Mouse (Mus musculus): ENCODE data around the gene Cpne4.

Gene Cpne4

DNA sequence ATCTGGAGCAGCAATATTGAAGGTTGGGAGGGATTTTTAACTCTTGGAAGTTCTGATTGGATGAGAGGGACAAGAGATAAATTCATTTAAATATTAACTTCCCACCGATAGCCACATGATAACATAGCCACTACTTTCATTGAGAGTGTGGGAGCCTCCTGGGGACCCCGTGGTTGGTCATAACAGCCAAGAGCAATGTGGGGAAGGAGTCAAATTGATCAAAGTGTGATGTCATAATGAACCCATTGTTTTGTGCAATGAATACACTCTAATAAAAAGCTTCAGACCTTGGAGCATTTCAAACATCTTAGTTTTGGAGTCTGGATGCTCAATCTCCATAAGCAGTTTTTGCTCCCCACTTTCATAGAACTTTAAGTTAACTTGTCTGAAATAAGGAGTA is at the start of gene Cpne4:
Gene Cpne4 (plus strand): TSS at position 301 of the 400 bp plus-strand sequence.
- no peak for DNase-seq

DNA sequence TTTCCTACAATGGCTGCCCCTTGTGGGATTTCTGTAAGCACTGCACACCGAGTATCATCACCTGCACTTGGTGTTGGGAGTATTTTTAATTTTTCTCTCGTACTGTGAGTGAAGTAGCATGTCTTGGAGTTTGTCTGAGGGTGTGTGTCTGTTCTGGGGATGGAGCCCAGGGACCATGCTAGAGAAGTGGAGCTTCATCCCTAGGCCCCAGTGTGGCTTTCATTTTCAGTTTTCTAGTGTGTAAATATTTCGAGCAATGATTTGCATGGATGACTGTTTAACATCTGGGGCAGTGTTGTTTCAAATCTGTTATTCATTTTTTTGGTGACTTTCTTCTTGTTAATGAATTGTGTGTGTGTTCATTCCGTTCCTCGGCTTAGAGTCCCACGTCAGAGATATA is 31.9 kb upstream of the Cpne4 start:
- no peak for DNase-seq

DNA sequence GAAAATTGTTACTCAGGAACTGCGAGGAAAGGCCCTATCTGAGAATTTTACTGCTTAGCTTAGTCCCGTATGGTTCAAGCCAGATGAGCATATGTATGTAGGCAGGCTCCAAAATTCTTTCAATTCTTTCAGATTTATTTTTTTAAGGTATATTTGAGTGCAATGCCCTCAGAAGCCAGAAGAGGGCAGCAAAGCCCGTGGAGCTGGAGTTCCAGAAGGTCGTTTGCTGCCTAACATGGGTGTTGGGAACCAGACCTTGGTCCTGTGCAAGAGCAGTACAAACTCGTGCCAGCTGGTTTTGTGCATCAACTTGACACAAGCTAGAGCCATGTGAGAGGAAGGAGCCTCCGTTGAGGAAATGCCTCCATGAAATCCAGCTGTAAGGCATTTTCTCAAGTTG is 11.6 kb upstream of the Cpne4 start:
- no peak for DNase-seq

DNA sequence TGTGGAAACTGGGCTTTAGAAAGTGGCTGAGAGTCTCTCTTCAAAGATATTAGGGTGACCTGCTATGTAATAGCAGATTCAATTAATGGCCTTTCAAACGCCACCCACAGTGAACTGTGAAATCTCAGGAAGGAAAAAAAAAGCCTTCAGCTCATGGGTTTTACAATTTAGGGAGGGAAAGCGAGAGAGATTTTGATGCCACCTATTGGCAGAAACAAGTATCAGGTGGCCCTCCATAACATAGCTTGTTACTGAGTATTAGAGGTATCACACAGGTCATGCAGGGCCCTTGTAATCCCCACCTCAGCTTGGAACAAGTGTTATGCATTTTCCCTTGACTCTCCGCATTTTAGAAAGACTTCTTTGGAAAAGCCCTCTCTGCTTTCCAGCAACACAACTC is 18.7 kb downstream of the Cpne4 start:
- no peak for DNase-seq

DNA sequence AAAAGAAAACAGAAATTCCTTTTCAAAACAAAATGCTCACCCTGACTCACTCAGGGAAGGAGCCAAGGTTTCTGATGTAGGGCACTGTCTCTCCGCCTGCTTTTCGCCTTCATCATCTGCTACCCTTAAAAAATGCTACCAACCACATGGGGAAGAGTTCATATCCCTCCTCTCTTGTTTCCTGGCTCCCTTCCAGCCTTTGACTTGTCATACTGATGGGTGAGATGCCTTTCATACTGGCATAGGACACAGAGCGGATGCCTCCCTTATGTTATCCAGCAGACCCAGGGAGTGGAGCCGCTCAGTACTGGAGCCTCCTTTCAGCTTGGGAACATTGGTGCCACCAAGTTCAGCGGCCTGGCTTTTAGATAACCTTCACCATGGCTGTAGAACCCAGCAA is 19.4 kb downstream of the Cpne4 start:
- peak; percentile 72 for DNase-seq

DNA sequence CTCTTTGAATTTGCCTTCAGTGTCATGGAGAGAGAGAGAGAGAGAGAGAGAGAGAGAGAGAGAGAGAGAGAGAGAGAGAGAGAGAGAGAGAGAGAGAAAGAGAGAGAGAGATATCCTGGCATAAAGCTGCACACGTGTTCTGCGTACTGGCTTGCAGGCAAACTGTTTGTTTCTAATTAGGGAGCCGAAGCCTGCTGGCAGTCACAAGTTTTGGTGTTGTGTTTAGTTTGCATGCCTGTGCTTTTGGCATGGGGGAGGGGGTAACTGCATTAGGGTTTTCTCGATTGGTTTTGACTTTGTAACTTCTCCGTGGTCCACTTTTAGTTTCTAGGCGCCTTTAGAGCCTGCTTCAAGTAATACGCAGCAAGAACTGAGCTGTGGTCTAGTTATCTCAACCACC is 20.0 kb downstream of the Cpne4 start:
- DNase-seq = peak; percentile 61

DNA sequence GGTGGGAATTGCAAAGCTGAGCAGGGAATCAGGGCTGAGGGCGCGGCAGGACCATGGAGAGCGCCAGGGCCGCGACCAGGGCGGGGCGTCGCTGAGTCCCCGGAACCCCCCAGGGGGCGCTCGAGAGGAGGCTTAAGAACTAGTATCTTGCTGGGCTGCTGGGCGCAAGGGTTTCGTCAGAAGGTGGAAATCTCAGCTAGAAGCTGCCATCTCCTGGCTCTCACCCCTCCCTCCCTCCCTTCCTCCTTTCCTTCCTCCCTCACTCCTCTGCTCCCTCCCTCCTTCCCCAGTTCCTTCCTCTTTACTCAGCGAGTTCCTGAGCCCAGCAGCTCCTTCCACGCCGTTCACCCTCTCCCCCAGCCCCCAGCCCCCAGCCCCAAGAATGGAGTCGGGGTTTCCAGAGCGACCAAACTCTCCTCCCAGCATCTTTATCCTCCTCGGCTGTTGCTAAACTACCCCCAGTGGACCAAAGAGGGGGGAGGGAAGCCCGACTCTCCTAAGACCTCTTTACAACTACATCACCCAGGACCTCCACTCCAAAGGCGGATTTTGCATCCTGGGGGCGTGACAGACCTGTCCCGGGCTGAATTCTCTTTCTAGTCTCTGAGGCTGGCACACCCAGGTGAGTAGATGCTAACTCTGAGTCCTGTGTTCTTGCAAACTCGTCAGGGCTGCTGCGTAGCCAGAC is 22.5 kb downstream of the Cpne4 start:
- peak; percentile 56 for DNase-seq

DNA sequence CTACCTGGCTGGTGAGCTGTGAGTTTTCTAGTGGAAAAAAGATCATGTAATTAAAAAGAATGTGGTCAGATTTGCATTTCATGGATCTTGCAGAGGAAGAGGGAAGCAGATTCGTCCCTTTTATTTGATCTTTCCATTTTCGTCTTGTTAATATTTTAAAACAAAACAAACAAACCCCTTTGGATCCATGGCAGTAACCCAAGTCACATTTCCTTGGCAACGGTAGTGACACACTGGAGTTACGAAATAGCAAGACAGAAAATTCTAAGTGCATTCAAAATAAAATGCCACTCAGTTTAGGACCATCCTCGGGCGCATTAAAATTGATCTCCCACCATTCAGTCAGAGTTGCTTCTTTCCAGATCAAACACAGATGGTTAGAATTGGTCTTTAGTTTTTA is 25.8 kb downstream of the Cpne4 start:
- DNase-seq = peak; percentile 32

DNA sequence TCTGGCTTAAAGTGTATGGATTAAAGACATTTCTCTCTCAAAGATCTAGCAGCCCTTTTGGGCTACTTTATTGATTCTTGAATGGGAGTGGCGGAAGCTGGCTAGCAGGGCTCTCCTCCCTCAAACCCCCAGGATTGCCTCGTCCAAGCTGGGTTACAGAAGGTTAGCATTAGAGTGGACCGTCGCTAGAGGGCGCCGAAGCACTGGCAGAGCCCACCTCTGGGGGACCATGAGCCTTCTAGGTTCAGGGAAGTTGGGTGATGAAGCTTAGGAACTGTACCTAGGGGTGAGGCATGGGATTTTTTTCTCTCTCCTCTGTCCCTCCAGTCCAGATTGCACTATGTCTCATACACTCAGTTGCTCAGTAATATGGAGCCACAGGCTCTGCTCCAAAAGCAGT is 27.4 kb downstream of the Cpne4 start:
- peak; percentile 22 for DNase-seq

DNA sequence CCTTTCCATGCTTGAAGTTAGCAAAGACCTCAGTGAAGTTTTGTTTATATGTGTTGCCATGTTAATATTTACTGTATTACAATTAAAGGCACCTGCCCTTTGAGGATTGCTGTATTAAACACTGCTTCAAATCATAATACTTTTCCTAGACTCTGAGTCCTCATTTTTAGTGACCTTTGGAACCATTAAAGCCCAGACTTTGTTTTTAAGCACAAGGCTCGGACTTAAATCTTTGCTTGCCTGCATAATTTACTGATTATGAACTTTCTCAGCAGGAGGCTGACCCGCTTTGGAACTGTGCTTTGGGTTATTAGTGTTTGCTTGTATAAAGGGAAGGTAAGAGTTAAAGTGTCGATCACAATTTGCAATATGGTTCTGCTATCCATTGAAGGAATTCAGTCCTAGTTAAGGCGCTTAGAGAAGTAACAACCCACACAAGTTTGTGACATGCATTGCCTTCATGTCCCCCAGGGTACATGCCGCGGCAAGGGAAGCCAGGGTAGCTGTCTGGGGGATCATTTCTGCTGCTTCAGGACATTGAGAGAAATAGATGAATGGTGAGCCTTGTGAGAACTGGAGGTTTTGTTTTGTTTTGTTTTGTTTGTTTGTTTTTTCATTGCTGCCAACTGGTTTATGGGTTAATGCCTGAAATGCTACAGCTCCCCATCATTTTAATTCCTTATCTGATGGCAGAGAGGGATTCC is 35.0 kb downstream of the Cpne4 start:
- no peak for DNase-seq

DNA sequence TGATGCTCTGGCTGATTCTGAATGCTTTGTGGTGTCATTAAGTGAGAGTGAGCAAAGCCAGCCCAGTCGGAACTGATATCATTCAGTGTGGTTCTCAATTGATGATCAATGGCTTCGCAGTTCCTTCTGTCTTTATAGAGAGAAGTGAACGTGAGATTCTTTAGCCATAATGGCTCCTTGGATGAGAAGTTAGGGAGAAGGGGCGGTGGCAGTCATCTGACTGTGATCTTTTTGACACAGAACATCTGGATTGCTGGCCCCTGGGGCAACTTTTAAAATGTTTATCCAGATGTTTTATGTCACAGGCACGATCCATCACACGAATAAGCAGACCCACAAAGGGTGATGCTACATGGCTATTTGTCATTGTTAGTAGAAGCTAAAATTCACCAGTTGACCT is 35.6 kb downstream of the Cpne4 start:
- no peak for DNase-seq

DNA sequence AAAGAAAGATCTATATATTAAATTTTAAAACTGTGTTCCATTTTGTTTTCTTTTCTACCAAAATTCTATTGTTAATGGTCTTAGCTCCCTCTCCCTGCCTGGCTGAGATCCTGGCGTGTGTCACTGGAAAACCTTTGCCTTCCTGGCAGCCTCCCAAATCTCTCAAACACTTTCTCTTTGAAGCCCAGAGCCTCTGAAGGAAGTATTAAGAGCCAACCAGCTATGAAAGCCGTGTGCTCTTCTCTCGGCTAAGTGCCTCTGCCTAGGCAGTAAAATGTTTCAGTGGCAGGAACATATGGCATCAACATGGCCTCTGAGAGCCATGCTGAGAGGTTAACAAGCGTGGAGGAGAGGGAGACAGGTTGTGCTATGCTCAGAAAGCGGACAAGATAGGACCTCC is 47.5 kb downstream of the Cpne4 start:
- DNase-seq = no peak

DNA sequence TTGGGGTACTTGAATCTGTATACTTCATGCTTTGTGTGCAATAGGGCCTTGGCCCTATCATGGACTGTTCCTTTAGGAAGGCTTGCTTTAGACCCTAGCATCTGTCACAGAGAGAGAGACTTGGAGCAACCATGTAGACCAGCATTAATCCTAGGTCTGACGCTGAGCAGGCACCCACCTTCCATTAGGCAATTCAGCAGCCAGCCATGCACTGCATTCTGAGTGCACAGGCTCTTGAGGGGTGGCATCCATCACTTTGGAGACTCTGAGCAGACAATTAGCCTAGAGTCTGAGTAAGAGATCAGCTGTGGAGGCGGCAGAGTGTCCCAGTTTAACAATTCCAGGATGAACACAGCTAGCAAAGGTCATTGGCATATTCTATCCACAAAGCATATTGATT is 47.9 kb downstream of the Cpne4 start:
- no peak for DNase-seq

DNA sequence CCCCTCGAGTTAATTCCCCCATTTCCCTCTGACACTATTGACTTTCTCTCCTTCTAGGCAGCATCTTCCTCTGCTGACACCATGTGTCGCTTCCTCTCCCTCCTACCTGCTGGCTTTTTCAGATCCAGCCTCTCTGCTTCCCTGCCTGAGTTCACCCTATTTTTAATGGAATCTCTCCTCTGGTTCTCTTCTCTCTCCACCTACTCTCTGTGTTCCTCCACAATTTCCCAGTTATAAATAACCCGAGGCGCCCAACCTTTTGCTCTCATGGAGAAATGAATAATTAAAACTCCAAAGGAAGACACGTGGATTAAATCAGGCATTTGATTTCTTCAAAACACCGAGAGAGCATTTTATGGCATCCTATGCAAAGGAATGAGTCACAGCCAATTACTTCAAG is 65.4 kb downstream of the Cpne4 start:
- peak; percentile 14 for DNase-seq

DNA sequence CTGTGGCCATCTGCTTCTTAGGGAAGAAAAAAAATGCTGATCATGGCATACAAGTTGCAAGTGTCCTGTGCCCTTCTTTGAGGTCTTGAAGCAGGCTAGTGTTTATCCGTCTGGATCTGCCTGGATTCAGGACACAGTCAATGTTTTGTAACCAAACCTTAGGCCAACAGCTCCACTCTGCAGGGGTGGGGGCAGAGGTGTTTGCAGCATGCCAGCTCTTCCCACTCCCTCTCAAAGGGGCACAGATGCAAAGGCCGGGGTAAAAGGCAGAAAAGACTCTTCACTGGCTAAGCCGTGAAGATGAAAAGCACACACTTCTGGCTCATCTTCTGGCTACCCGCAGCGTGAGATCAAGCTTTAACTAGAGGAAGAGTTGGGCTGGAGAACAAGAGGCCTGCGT is 69.6 kb downstream of the Cpne4 start:
- no peak for DNase-seq

DNA sequence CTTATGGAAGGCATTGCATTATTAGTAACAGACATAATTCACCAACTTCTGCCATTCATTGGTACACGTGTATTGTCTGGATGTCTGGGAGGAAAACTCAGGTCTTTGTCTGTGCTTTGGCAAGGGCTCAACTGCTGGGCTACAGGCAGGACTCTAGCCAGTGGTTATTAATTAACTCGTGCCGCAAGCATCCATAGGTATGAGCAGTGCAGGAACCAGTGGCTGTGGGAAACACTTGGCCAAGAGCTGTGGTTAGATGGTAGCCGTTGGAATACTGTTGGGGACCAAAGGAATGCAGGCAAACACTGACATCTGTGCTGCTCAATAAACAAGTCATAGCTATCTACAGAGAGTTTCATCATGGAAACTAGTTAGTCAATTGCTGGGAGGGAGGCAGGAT is 76.5 kb downstream of the Cpne4 start:
- DNase-seq = no peak

DNA sequence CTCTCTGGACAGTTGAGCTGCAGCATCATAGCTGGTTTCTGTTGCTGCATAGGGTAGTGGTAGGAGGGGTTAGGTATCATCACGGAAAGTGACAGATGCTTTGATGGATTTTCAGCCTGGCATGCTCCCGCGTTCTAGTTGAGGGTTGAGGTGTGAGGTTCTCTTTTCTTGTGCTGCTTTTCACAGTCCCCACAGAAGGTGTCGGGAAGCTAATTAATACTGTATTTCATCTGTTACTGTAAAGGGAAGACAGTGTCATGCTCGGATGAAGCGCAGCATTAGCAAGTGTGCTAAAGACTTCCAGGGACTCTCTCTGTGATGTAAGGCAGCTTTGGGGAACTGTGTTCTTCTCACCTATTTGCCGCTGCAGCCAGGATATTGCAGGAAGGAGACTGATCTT is 80.7 kb downstream of the Cpne4 start:
- no peak for DNase-seq

DNA sequence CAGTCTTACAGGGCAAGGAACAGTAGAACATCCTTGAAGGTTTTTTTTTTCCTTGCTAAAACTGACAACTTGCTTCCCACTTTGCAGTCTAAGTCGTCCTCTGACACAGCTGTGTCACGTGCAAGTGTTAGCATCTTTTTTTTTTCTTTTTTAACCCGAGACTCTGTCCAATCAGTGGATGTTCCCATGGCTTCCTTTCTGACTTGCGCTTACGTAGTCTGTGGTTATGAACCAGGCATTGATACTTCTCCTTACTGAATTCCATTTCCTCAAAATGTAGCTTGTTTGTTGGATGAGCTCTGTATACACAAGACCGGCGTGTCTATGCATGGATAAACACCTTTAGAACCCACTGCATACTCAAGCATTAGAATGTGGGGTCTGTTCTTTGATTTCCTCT is 82.2 kb downstream of the Cpne4 start:
- DNase-seq = peak; percentile 26

DNA sequence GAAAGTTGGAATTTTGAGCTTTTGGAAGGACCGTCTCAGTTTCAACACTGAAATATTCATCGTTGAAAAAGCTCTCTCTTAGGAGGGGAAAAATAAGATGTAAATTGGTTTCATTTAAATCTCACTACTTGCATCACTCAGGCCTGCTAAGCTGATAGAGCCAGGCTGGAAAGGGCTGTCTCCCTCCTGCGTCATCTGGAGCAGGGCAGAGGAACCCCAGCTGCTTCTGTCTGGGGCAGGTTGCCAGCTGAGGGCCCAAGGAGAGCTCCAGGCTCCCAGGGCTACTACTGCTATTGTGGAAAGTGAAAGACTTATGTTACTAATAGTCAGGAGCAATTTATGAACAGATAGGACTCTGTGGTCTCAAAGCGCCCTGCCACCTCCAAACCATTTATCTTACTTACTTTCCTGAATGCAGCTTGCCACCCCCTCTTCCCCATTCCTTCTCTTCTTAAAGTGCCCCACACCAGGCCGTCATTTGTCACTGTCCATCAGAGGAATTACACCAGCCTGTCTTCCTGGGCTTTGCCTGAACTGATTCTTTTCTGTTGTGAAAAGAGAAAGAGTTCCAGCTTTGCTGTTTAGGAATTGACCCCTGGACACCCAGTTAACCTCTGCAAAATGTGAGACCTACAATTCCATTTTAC is 99.4 kb downstream of the Cpne4 start:
- no peak for DNase-seq

DNA sequence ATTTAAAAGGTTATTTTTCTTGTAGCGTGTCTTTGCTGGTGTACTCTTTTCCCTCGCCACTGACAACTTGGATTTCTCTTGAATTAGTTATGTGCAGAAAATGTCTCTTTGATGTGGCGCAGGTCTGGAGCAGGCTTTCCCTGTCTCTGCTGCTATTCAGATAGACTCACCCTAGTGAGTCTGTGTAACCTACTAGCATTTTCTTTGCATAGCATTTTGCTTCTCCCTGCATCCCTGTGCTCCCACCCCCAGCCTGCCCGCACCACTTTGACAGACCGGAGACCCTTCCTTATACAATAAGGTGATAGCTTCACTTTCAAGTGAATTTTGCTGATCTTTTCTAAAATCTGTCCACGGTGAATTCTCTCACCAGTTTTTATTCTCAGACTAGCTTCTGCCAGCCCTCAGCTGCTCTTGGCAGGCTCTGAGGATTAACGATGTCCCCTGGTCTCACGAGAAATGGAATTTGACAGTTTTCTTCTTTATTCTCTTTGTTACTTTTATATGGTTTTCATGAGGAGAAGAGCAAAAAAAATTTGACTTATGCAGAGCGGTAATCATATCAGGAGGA is 105.7 kb downstream of the Cpne4 start:
- DNase-seq = no peak

DNA sequence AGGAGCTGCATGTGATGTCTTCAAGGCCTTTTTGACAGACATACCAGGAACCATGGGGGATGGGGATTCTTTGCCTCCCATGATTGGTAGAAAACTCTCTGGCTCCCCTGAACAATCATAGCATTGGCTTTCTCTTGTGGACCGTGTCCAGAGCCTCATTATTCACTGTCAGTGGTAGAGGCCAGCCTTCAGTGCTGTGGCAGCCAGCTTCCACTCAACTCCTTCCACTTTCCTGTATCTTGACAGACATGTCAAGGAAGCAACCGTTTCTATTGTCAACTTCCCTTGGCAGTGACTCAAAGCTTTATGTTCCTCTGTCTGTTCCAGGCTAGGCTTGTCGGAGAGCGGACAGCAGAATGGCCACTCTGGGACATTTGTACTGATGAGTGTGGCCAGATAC is 112.7 kb downstream of the Cpne4 start:
- DNase-seq = no peak

DNA sequence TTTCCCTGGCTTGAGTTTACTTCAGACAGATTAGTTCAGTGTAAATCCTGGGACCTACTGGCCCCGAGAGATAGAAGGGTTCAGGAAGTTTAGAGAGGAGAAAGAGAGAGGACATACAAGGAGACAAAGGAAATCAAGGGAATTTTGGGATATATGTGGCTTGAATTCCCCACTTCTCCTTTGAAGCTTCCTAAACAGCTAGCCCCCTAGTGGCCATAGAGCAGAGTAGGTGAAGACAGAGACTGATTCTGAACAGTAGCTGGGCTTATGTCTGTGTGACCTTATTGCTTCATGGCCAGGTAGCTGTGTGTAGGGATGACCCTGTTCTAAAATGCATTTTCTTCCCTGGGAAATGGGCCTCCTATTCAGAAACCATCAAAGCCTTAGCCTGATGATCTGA is 129.6 kb downstream of the Cpne4 start:
- DNase-seq = no peak

DNA sequence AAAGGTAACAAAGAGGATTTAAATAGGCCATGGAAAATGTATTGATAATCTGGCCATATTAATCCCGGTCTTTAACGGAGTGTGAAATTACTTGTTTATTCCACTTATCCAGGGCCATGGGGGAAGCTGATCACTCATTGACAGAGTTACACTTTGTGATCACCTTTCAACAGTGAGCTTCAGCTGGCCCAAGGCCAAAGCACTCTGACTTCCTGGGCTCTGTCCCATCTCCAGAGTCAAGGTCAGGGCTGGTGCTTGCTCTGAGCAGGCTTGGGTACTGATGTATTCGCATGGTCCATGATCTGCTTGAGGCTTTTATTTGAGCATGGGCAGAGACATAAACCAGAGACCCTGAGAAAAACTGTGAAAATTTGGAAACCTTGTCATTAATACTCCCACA is 131.5 kb downstream of the Cpne4 start:
- no peak for DNase-seq

DNA sequence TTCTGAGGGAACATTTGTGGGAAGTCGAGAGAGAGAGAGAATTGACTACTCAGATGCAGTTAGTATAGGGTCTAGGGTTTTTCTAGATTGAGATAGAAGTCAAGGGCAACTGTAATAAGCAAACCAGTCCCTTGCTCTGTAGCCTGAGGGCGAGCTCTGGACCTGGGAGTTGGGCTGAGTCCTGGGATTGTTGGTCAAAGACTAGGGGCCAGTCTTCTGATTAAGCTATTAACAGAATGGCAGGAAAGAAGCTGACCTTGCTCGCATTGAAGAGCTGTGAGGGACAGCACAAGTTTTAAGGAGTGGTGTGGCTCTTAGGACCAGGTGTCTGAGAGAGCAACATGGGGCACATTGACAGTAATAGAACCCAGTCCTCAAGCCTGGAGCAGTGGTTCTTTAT is 140.0 kb downstream of the Cpne4 start:
- DNase-seq = no peak

All from layer of hippocampus, adult 9-11 months (tissue).